Mouse (Mus musculus) forebrain, embryonic 15.5 days (tissue): ENCODE results near the gene Krtap27-1. TPM values are rescaled to one million over a fixed set of nuclear protein-coding genes. Genes with fewer than 3 reads are reported as not detected.

Source experiments
- ATAC-seq: fragments of 200-750 bp; cut with Nextera tagmentation; replicated peaks from 2 replicates; pipeline ENCODE4 v1.8.0; 2017; ENCODE audit warnings: mild to moderate bottlenecking, moderate TSS enrichment, moderate library complexity
- H3K27ac ChIP-seq: fragments of 300-500 bp; sonication (generic); replicated peaks from 2 replicates; pipeline ENCODE4 v1.5.1; 2015; ENCODE audit warnings: mild to moderate bottlenecking, inconsistent platforms
- H3K27me3 ChIP-seq: fragments of 300-500 bp; sonication (generic); 2 replicates; pipeline ENCODE4 v1.6.1; 2015; ENCODE audit warnings: inconsistent platforms
- H3K36me3 ChIP-seq: fragments of 300-500 bp; sonication (generic); 2 replicates; pipeline ENCODE4 v1.6.1; 2015; ENCODE audit warnings: mild to moderate bottlenecking, inconsistent platforms
- H3K4me1 ChIP-seq: fragments of 300-500 bp; sonication (generic); 2 replicates; pipeline ENCODE4 v1.6.1; 2015; ENCODE audit warnings: inconsistent platforms
- H3K4me2 ChIP-seq: fragments of 300-500 bp; sonication (generic); replicated peaks from 2 replicates; pipeline ENCODE4 v1.6.1; 2015; ENCODE audit warnings: mild to moderate bottlenecking, inconsistent platforms
- H3K4me3 ChIP-seq: fragments of 300-500 bp; sonication (generic); 2 replicates; pipeline ENCODE4 v1.5.1; 2015; ENCODE audit warnings: mild to moderate bottlenecking, inconsistent platforms
- H3K9ac ChIP-seq: fragments of 300-500 bp; sonication (generic); replicated peaks from 2 replicates; pipeline ENCODE4 v1.6.1; 2015; ENCODE audit warnings: mild to moderate bottlenecking, inconsistent platforms
- H3K9me3 ChIP-seq: fragments of 300-500 bp; sonication (generic); 2 replicates; pipeline ENCODE4 v1.6.1; 2016; ENCODE audit warnings: inconsistent platforms
- WGBS: fragments of 180-500 bp; shearing (Covaris S2); methylation state at CpG from one replicate; pipeline ENCODE4 v1.1.7; 2015; ENCODE audit warnings: mixed read lengths; 5-methylcytosine and 5-hydroxymethylcytosine counted together
- polyA plus RNA-seq: library from polyadenylated mRNA; unstranded; fragments of >200 nt; fragmentation: Nextera tagmentation; extraction: Ambion mirVana; gene quantifications from 2 replicates; pipeline ENCODE4 v1.2.1, GENCODE M21; 2015

Krtap27-1 gene
- polyA plus RNA-seq, 1 experiment from 2014 or later = not detected

DNA sequence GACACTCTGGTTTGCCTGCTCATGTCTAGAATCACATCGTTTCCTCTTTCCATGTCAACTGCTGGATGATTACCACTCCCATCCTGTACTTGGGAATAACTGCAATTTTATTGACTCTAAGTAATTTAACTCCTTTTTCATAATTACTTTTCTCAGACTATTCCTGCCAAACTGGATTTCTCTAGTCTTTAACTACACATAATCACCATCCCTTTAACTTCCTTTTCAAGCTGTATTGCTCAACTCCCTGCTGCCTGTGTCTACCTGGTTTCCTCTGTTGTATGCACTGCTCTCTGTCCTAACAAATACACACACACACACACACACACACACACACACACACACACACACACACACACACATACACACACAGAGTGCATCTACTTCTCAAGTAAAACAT, 20.4 kb downstream of the Krtap27-1 start:
- Histone ChIP-seq H3K9ac (no peak overlapping the region), H3K27me3 (no peaks in the 10 kb centered on the region), H3K27ac (no peak overlapping the region), H3K36me3 (no peaks in the 10 kb centered on the region), H3K4me1 (no peaks in the 10 kb centered on the region), H3K4me3 (no peak overlapping the region), H3K9me3 (no peaks in the 10 kb centered on the region), H3K4me2 (no peak overlapping the region)
- WGBS = 85% methylated on average over 1 of the region's 1 CpGs
- no peak for ATAC-seq

DNA sequence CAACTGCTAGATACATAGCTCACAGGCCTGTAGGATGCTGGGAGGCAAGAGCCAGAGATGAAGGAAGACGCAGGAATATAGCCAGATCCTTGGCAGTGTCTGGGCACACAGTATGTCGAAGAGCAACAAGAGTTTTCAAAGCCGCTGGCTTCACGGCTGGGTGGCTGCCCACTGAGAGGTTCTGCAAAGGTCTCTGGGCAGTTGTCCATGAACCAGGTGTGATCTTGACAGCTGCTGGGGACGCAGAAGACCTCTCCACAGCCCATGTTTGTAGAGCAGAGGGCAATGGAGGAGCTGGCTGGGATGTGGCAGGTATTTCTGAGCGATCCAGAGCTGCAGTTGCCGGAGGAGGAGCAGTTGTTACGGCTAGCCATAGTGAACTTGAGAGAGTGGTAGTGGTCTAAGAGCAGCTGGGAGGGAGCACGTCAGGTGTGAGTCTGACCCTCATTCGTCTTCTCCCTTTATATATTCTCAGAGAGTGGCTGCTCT, 24.1 kb downstream of the Krtap27-1 start, which contains the start of gene Krtap26-1:
Gene Krtap26-1, minus strand, starts transcription at position 439 of the 489 bp plus-strand sequence.
- H3K4me1 ChIP-seq = no peaks in the 10 kb centered on the region
- H3K36me3 ChIP-seq = no peaks in the 10 kb centered on the region
- H3K4me3 ChIP-seq = no peak within 1 kb of the TSS
- H3K9ac ChIP-seq = no peak within 1 kb of the TSS
- no peaks in the 10 kb centered on the region for H3K27me3 ChIP-seq
- no peak within 1 kb of the TSS for H3K27ac ChIP-seq
- WGBS = 87% methylated on average over 10 of the region's 10 CpGs
- H3K9me3 ChIP-seq = no peaks in the 10 kb centered on the region
- no peak within 1 kb of the TSS for H3K4me2 ChIP-seq
- ATAC-seq = no peak

DNA sequence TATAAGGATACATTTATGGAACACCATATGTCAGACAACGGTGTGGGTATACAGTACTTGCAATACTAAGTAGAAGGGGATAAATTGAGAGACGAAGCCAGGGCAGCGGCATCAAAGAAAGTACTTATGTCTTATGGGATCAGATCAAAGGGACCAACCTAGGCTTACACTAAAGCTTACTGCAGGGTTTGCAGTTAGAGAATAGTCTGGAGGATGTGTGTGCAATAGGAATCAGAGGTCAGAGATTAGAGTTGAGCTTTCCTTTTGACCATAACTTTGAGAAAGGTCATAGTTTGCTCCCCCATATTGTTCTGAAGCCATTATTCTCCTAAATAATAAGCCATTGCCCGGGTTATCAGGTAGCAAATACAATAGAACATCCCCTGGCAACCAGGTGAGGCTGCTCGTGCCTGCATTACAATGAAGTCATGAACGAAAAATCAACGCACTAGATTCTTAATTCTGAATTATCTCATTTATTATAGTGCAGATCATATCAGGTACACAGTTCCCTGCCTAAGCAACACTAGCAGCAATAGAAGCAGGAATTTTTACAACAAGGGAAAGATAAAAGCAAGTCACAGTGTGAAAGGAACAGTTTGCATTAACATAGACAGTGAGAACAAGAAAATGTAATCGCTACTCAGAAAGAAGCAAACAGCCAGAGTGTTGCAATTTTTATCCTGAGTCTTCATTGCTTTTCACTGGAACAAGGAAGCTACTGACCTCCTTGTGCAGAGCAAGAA, 24.9 kb downstream of the Krtap27-1 start:
- Histone ChIP-seq H3K27ac (no peak overlapping the region), H3K27me3 (no peaks in the 10 kb centered on the region), H3K9me3 (no peaks in the 10 kb centered on the region), H3K4me2 (no peak overlapping the region), H3K36me3 (no peaks in the 10 kb centered on the region), H3K4me3 (no peak overlapping the region), H3K4me1 (no peaks in the 10 kb centered on the region), H3K9ac (no peak overlapping the region)
- 75% methylated on average over 8 of the region's 8 CpGs for WGBS
- no peak for ATAC-seq

DNA sequence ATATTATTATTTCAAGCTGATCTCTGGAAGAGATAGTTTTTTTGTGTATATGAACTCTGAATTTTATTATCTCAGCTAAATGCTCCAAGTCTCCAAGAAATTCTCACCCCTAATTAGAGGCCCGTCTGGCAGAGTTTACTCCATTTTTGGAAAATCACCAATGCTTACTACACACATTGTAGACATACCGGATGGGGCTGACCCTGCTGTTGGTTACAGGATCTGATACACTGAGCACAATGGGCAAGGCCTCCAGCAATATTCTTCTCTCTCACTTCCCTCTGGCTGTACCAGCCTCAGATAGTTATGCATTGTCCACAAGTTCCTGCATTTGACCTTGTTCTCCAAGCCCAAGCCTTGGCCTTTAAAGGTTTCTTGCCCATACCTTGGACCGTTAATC, 31.4 kb downstream of the Krtap27-1 start:
- Histone ChIP-seq H3K36me3 (no peaks in the 10 kb centered on the region), H3K9me3 (no peaks in the 10 kb centered on the region), H3K27me3 (no peaks in the 10 kb centered on the region), H3K9ac (no peak overlapping the region), H3K4me3 (no peak overlapping the region), H3K4me1 (0 out of 2 replicates have a peak, but pooled peaks cover 3% of the 10 kb centered on the region), H3K27ac (no peak overlapping the region), H3K4me2 (no peak overlapping the region)
- ATAC-seq = peak; percentile 74
- 54% methylated on average over 3 of the region's 3 CpGs for WGBS

DNA sequence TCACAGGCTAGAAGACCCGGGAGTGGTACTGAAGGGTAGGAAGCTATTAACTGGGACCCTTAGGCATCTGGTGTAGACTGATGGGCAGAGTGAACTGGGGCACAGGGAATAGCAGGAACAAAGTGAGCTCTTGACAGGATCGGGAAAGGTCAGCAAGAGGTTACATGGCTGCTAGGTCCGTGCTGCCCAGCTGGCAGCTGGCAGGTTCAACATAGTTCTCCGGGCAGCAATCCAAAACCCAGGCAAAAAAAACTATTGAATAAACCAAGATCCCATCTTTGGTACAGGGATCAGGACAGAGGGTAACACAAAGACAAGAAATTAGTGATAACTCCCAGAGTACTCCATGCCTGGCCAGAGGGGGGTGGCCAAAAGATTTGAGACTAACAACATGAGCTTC, 36.3 kb downstream of the Krtap27-1 start:
- no peak overlapping the region for H3K9ac ChIP-seq
- H3K4me1 ChIP-seq = 0 out of 2 replicates have a peak, but pooled peaks cover 4% of the 10 kb centered on the region
- H3K27ac ChIP-seq = no peak overlapping the region
- H3K9me3 ChIP-seq = no peaks in the 10 kb centered on the region
- no peaks in the 10 kb centered on the region for H3K27me3 ChIP-seq
- no peak overlapping the region for H3K4me2 ChIP-seq
- H3K36me3 ChIP-seq = no peaks in the 10 kb centered on the region
- no peak overlapping the region for H3K4me3 ChIP-seq
- peak; percentile 70 for ATAC-seq
- 53% methylated on average over 4 of the region's 4 CpGs for WGBS

DNA sequence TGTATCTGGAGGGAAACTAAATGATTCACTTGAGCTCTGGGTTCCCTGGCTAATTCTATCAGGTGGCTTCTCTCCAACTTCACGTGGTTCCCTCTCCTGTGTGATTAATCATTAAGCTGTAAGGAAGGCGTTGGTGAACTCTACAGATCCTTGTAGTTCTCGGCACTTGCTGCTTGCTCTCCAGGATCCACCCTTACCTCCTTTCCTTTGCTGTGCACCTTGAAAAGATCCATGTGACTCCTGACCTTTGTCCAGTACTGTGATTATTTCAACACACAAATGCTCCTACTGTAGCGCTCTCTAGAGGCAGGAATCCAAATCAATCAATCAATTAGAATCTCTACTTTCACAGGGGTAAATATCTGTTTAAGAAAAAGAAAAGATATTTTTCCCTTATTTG, 40.0 kb downstream of the Krtap27-1 start:
- H3K9me3 ChIP-seq = no peaks in the 10 kb centered on the region
- no peak overlapping the region for H3K9ac ChIP-seq
- 0 out of 2 replicates have a peak, but pooled peaks cover 4% of the 10 kb centered on the region for H3K4me1 ChIP-seq
- 86% methylated on average over 4 of the region's 4 CpGs for WGBS
- H3K27ac ChIP-seq = no peak overlapping the region
- H3K4me3 ChIP-seq = no peak overlapping the region
- H3K27me3 ChIP-seq = no peaks in the 10 kb centered on the region
- H3K4me2 ChIP-seq = no peak overlapping the region
- ATAC-seq = no peak
- H3K36me3 ChIP-seq = no peaks in the 10 kb centered on the region

DNA sequence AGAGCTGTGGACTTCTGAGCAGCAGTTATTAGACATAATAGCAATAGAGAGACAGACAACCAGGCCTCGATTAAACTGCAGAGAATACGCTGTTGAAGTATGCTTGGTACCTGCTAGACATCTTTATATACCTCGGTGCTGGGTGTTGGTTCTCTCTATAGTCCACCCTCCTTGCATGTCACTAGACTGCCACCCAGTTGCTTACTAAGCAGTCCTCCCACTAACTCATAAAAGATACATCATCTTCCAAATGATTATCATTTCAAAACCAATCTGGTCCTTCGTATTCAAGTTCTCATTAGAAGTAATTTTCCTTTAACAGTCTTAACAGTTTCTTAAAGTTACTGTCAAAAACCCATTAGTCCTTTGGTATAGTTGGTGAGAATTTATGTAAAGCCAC, 43.9 kb downstream of the Krtap27-1 start, which contains the start of gene 2310079G19Rik:
Gene 2310079G19Rik, minus strand, starts transcription at position 101 of the 400 bp plus-strand sequence.
- no peaks in the 10 kb centered on the region for H3K4me1 ChIP-seq
- H3K36me3 ChIP-seq = no peaks in the 10 kb centered on the region
- H3K4me2 ChIP-seq = no peak within 1 kb of the TSS
- no peaks in the 10 kb centered on the region for H3K27me3 ChIP-seq
- no peaks in the 10 kb centered on the region for H3K9me3 ChIP-seq
- ATAC-seq = no peak
- H3K9ac ChIP-seq = no peak within 1 kb of the TSS
- 93% methylated on average over 4 of the region's 4 CpGs for WGBS
- H3K27ac ChIP-seq = no peak within 1 kb of the TSS
- H3K4me3 ChIP-seq = no peak within 1 kb of the TSS

Other genes starting within 250 kb of the Krtap27-1 start
- gene Cldn17, start 164.7 kb downstream of the Krtap27-1 start, polyA plus RNA-seq = not detected in 2 replicates
- not detected in 2 replicates for gene Cldn8, start 108.5 kb downstream of the Krtap27-1 start, polyA plus RNA-seq
- not detected in 2 replicates for gene Krtap24-1, start 59.4 kb downstream of the Krtap27-1 start, polyA plus RNA-seq
- gene 2310079G19Rik, start 44.0 kb downstream of the Krtap27-1 start, polyA plus RNA-seq = not detected in 2 replicates
- gene Krtap26-1, start 23.9 kb downstream of the Krtap27-1 start, polyA plus RNA-seq = not detected in 2 replicates
- not detected in 2 replicates for gene 2310061N02Rik, start 36.3 kb upstream of the Krtap27-1 start, polyA plus RNA-seq
- not detected in 2 replicates for gene Krtap13-1, start 57.2 kb upstream of the Krtap27-1 start, polyA plus RNA-seq
- not detected in 2 replicates for gene Krtap13, start 80.0 kb upstream of the Krtap27-1 start, polyA plus RNA-seq
- not detected in 2 replicates for gene 2310034C09Rik, start 87.2 kb upstream of the Krtap27-1 start, polyA plus RNA-seq
- not detected in 2 replicates for gene 2310057N15Rik, start 102.5 kb upstream of the Krtap27-1 start, polyA plus RNA-seq
- not detected in 2 replicates for gene Gm5965, start 106.2 kb upstream of the Krtap27-1 start, polyA plus RNA-seq
- not detected in 2 replicates for gene Gm20741, start 140.5 kb upstream of the Krtap27-1 start, polyA plus RNA-seq
- gene Krtap15, start 148.5 kb upstream of the Krtap27-1 start, polyA plus RNA-seq = not detected in 2 replicates
- gene Krtap14, start 154.5 kb upstream of the Krtap27-1 start, polyA plus RNA-seq = not detected in 2 replicates
- not detected in 2 replicates for gene Krtap19-1, start 197.7 kb upstream of the Krtap27-1 start, polyA plus RNA-seq
- not detected in 2 replicates for gene Krtap19-2, start 202.6 kb upstream of the Krtap27-1 start, polyA plus RNA-seq
- not detected in 2 replicates for gene Krtap19-3, start 206.4 kb upstream of the Krtap27-1 start, polyA plus RNA-seq
- gene Krtap19-4, start 213.4 kb upstream of the Krtap27-1 start, polyA plus RNA-seq = not detected in 2 replicates
- not detected in 2 replicates for gene Krtap19-5, start 224.8 kb upstream of the Krtap27-1 start, polyA plus RNA-seq